ENCODE assay signal across 20 mouse cellular contexts in the genomic region with DNA sequence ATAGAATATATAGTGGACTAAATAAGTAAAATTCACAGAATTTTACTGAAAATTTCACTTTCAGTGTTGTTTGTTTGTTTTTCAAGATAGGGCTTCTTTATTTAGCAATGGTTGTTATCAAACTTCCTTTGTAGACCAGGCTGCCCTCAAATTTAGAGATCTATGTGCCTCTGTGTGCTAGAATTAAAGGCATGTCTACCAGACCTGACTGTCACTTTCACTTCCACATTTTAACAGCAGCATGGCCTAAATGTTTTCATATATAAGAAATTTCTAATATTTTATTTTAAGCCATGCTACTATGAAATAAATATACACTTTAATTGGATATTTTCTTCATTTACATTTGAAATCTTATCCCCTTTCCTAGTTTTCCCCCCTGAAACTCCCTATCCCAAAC.
DNase-seq lines count a peak whose midpoint lies in the region; ATAC-seq and TF ChIP-seq lines count a peak whose summit lies in the region.
"Had no signal": no experiment of that assay in that cellular context is flagged by ENCODE, and none has a peak within 500 bp of the region (broad histone marks: within the 10 kb centered on the region; RNA-seq: fewer than 3 reads in every experiment).

No protein-coding gene starts in this region.

- no peak for ATAC-seq in intestine, embryonic 16.5 days
- ATAC-seq: activated CD4-positive, CD25-positive, alpha-beta regulatory T cell, adult 4 months; CD4-positive, CD25-positive, alpha-beta regulatory T cell, adult 4 months; Patski had no signal

- no peaks in the 10 kb centered on the region for H3K27me3 ChIP-seq in CH12.LX (replicated peaks)
- H3K27me3 ChIP-seq in intestine, embryonic 16.5 days (replicated peaks; ENCODE audit: control insufficient read depth, insufficient read depth, low read length) = no peaks in the 10 kb centered on the region
- H3K27me3 ChIP-seq: Patski had no signal

- peak; percentile 62 for DNase-seq in A20 (ENCODE audit: low read depth, low spot score)
- DNase-seq in CH12.LX (ENCODE audit: extremely low read depth) = no peak
- DNase-seq in kidney, postnatal 14 days = no peak
- DNase-seq: adrenal gland, adult 2 months; adrenal gland, adult 8-10 months; adrenal gland, postnatal 10 days; adrenal gland, postnatal 14 days; adrenal gland, postnatal 25 days; adrenal gland, postnatal 36 days; B cell, adult 2 months; cerebellum, adult 11 months; cerebellum, adult 11-12 months; cerebellum, adult 18-20 months; cerebellum, adult 2 months; cerebellum, adult 8-10 months had no signal

- dilution Hi-C loops in CH12.LX (cut with MboI; ENCODE audit: extremely low pct_ligation_motif_present, extremely low pct_unique_long_range_greater_than_20kb, low sequenced_read_pairs) = no loop called here

- TF ChIP-seq POLR2A in CH12.LX (IDR thresholded peaks at IDR 0.05; ENCODE audit: low read depth, low read length) = no peak

- 0 out of 4 replicates have a peak, but pooled peaks cover 0 to 3% of the 10 kb centered on the region in 2 experiments for H3K4me1 ChIP-seq in CH12.LX (ENCODE audit: control insufficient read depth in 1 of 2, insufficient read depth in 2 of 2)
- no peaks in the 10 kb centered on the region for H3K4me1 ChIP-seq in intestine, embryonic 16.5 days (ENCODE audit: control insufficient read depth, insufficient read depth, low read length)

- no peak overlapping the region for H3K4me3 ChIP-seq in CH12.LX (replicated peaks in 1 of 3; ENCODE audit: low read depth in 2 of 3, low read length in 2 of 3, poor library complexity in 1 of 3)
- H3K4me3 ChIP-seq in intestine, embryonic 16.5 days (ENCODE audit: low read length) = no peak overlapping the region

- in situ Hi-C loops in CH12.LX (cut with MboI; ENCODE audit: low pct_ligation_motif_present, low pct_unique_long_range_greater_than_20kb, low sequenced_read_pairs) = loop anchor here (25.0 kb wide), 1 partner anchor 326 kb away; no protein-coding TSS in a partner anchor

- no peak for TF ChIP-seq CTCF in CH12.LX (conservative IDR thresholded peaks at IDR 0.05 in 1 of 2, IDR thresholded peaks at IDR 0.05 in 1 of 2; ENCODE audit: low read depth in 2 of 2, low read length in 2 of 2)

- H3K79me2 ChIP-seq in CH12.LX (replicated peaks; ENCODE audit: control insufficient read depth, extremely low read depth, insufficient read depth, poor library complexity, severe bottlenecking) = no peaks in the 10 kb centered on the region

- no peak overlapping the region for H3K9ac ChIP-seq in CH12.LX (ENCODE audit: insufficient read depth, low read depth)
- no peak overlapping the region for H3K9ac ChIP-seq in intestine, embryonic 16.5 days (ENCODE audit: low read depth, low read length)

- H3K4me2 ChIP-seq in CH12.LX (ENCODE audit: insufficient read depth, low read depth, poor library complexity, severe bottlenecking) = no peak overlapping the region
- H3K4me2 ChIP-seq in intestine, embryonic 16.5 days (ENCODE audit: low read depth, low read length) = no peak overlapping the region

- 0 out of 2 replicates have a peak, but pooled peaks have one; percentile 27 for TF ChIP-seq EP300 in CH12.LX (IDR thresholded peaks at IDR 0.05; ENCODE audit: low read length)

- H3K36me3 ChIP-seq in CH12.LX (replicated peaks in 1 of 2; ENCODE audit: control insufficient read depth in 1 of 2, insufficient read depth in 1 of 2, low read length in 1 of 2) = no peaks in the 10 kb centered on the region
- H3K36me3 ChIP-seq in intestine, embryonic 16.5 days (ENCODE audit: control insufficient read depth, insufficient read depth, low read length) = no peaks in the 10 kb centered on the region
- H3K36me3 ChIP-seq: G1E had no signal

- no peak for TF ChIP-seq RAD21 in CH12.LX (IDR thresholded peaks at IDR 0.05; ENCODE audit: low read depth, low read length)

- no peaks in the 10 kb centered on the region for H3K9me3 ChIP-seq in CH12.LX (replicated peaks; ENCODE audit: low read length)
- H3K9me3 ChIP-seq in intestine, embryonic 16.5 days (ENCODE audit: control insufficient read depth, low read length) = no peaks in the 10 kb centered on the region

- H3K27ac ChIP-seq in CH12.LX (ENCODE audit: insufficient read depth, low read depth) = no peak overlapping the region
- no peak overlapping the region for H3K27ac ChIP-seq in intestine, embryonic 16.5 days (ENCODE audit: low read length)

TF ChIP-seq in CH12.LX, 34 proteins besides CTCF, POLR2A, EP300 and RAD21:
- TF ChIP-seq MYC (IDR thresholded peaks at IDR 0.05; ENCODE audit: low read depth, low read length) (0 out of 2 replicates have a peak, but pooled peaks have one; percentile 37), IRF4 (IDR thresholded peaks at IDR 0.05; ENCODE audit: low read depth, low read length) (peak; percentile 52; the same call in 1 of the 2 replicates), TBP (conservative IDR thresholded peaks at IDR 0.05; ENCODE audit: low read depth, low read length) (no peak), MAFK (IDR thresholded peaks at IDR 0.05; ENCODE audit: insufficient replicate concordance, low read length) (no peak)
